Mouse (Mus musculus): ENCODE measurements at regions not wholly inside any gene's neighbourhood (a gene's known extent, or its start where the extent isn't known, plus 50 kb on each side); places are given as distances from the start of the nearest gene placed in this dataset.
A peak's percentile ranks its signal among the peaks of the same experiment; 100 is the strongest.
"Not testable (repeated sequence)": the region's sequence is repeated elsewhere in the genome, so short reads cannot be mapped to it uniquely, and the experiment has no call there.

GRCm38 (mm10) chr7:88680849-88681248 is 250.8 kb downstream of the Rab38 start:
- no peak for ATAC-seq (replicated peaks; ENCODE audit: low read depth, poor library complexity, severe bottlenecking)

- not testable (repeated sequence) for ATAC-seq (replicated peaks; ENCODE audit: low read depth, poor library complexity, severe bottlenecking)
Observed at GRCm38 (mm10) chr7:88721031-88721430, 291.0 kb downstream of the Rab38 start.

GRCm38 (mm10) chr7:88734506-88734905 is 304.4 kb downstream of the Rab38 start:
- ATAC-seq (replicated peaks; ENCODE audit: low read depth, poor library complexity, severe bottlenecking) = no peak

- ATAC-seq (replicated peaks; ENCODE audit: low read depth, poor library complexity, severe bottlenecking) = no peak
Observed at GRCm38 (mm10) chr7:88735768-88736167, 305.7 kb downstream of the Rab38 start.

GRCm38 (mm10) chr7:88777371-88777770 is 347.3 kb downstream of the Rab38 start:
- ATAC-seq (replicated peaks; ENCODE audit: low read depth, poor library complexity, severe bottlenecking) = no peak

- no peak for ATAC-seq (replicated peaks; ENCODE audit: low read depth, poor library complexity, severe bottlenecking)
Observed at GRCm38 (mm10) chr7:88782906-88783305, 352.8 kb downstream of the Rab38 start.

- ATAC-seq (replicated peaks; ENCODE audit: low read depth, poor library complexity, severe bottlenecking) = no peak
Observed at GRCm38 (mm10) chr7:88808175-88808574, 378.1 kb downstream of the Rab38 start.

- no peak for ATAC-seq (replicated peaks; ENCODE audit: low read depth, poor library complexity, severe bottlenecking)
Observed at GRCm38 (mm10) chr7:88810170-88810569, 380.1 kb downstream of the Rab38 start.

GRCm38 (mm10) chr7:88820204-88820603 is 390.1 kb downstream of the Rab38 start:
- ATAC-seq (replicated peaks; ENCODE audit: low read depth, poor library complexity, severe bottlenecking) = no peak

GRCm38 (mm10) chr7:88826498-88826897 is 396.4 kb downstream of the Rab38 start:
- no peak for ATAC-seq (replicated peaks; ENCODE audit: low read depth, poor library complexity, severe bottlenecking)

- 0 out of 2 replicates have a peak, but pooled peaks have one; percentile 15 for ATAC-seq (replicated peaks; ENCODE audit: low read depth, poor library complexity, severe bottlenecking)
Observed at GRCm38 (mm10) chr7:88847946-88848524, 418.0 kb downstream of the Rab38 start.

Measured in common myeloid progenitor, adult 5-6 weeks (primary cell).